ENCODE assay signal across 8 mouse cellular contexts in genomic region chr17:83517280-83518015, GRCm38 (mm10). TPM values are rescaled to one million over a fixed set of nuclear protein-coding genes. Genes with fewer than 3 reads are reported as not detected.
A peak's percentile ranks its signal among the peaks of the same experiment; 100 is the strongest.
DNase-seq lines count a peak whose midpoint lies in the region; ATAC-seq and TF ChIP-seq lines count a peak whose summit lies in the region.

Gene Cox7a2l, minus strand, starts transcription at chr17:83517330.

- no peak within 1 kb of the TSS for H3K4me3 ChIP-seq in spleen, adult 2 months (ENCODE audit: extremely low read depth, insufficient read depth, insufficient read length)
- no peak within 1 kb of the TSS for H3K4me3 ChIP-seq in forebrain, embryonic 11.5 days (ENCODE audit: low read depth, low read length)
- no peak within 1 kb of the TSS for H3K4me3 ChIP-seq in midbrain, postnatal 0 days (ENCODE audit: low read depth, low read length)

- H3K36me3 ChIP-seq in spleen, adult 2 months (ENCODE audit: control insufficient read depth, insufficient read depth, low read length) = no peaks in the 10 kb centered on the region
- no peaks in the 10 kb centered on the region for H3K36me3 ChIP-seq in forebrain, embryonic 11.5 days (ENCODE audit: control insufficient read depth, insufficient read depth, low read length)
- H3K36me3 ChIP-seq in midbrain, postnatal 0 days (ENCODE audit: insufficient read depth, low read length) = no peaks in the 10 kb centered on the region

- whole genome bisulfite sequencing in spleen, adult 2 months = 94% methylated on average over 8 of the region's 8 CpGs
- 88% methylated on average over 8 of the region's 8 CpGs for WGBS in forebrain, embryonic 11.5 days
- 93% methylated on average over 8 of the region's 8 CpGs for WGBS in midbrain, postnatal 0 days

- H3K4me1 ChIP-seq in spleen, adult 2 months (ENCODE audit: control insufficient read depth, insufficient read depth, insufficient read length) = peaks cover 13% of the 10 kb centered on the region
- H3K4me1 ChIP-seq in forebrain, embryonic 11.5 days (replicated peaks; ENCODE audit: control insufficient read depth, insufficient read depth, low read length) = peaks cover 10% of the 10 kb centered on the region
- peaks cover 9% of the 10 kb centered on the region; the same call in 1 of the 2 replicates for H3K4me1 ChIP-seq in midbrain, postnatal 0 days (ENCODE audit: insufficient read depth, low read length)

- intact Hi-C loops in heart, postnatal 14 days (cut with DNase I) = no loop called here

- H3K27ac ChIP-seq in spleen, adult 2 months (ENCODE audit: insufficient read depth, low read length) = no peak within 1 kb of the TSS
- no peak within 1 kb of the TSS for H3K27ac ChIP-seq in forebrain, embryonic 11.5 days (ENCODE audit: low read depth, low read length)
- no peak within 1 kb of the TSS for H3K27ac ChIP-seq in midbrain, postnatal 0 days (ENCODE audit: low read depth, low read length)

- ATAC-seq in forebrain, embryonic 11.5 days (replicated peaks; ENCODE audit: low FRiP score) = no peak
- no peak for ATAC-seq in midbrain, postnatal 0 days (ENCODE audit: low FRiP score)

- H3K27me3 ChIP-seq in spleen, adult 2 months (ENCODE audit: control insufficient read depth, insufficient read depth, low read length) = no peaks in the 10 kb centered on the region
- no peaks in the 10 kb centered on the region for H3K27me3 ChIP-seq in forebrain, embryonic 11.5 days (ENCODE audit: control insufficient read depth, insufficient read depth, low read length)
- no peaks in the 10 kb centered on the region for H3K27me3 ChIP-seq in midbrain, postnatal 0 days (ENCODE audit: insufficient read depth, low read length)

- no peak for TF ChIP-seq POLR2A in spleen, adult 2 months (IDR thresholded peaks at IDR 0.05; ENCODE audit: low read depth, low read length)

- H3K4me2 ChIP-seq in forebrain, embryonic 11.5 days (ENCODE audit: low read depth, low read length, severe bottlenecking) = no peak within 1 kb of the TSS
- no peak within 1 kb of the TSS for H3K4me2 ChIP-seq in midbrain, postnatal 0 days (ENCODE audit: low read depth, low read length, poor library complexity, severe bottlenecking)

- no peak for TF ChIP-seq CTCF in spleen, adult 2 months (IDR thresholded peaks at IDR 0.05; ENCODE audit: extremely low read depth, insufficient read depth, insufficient read length, insufficient replicate concordance)
- no peak for TF ChIP-seq CTCF in midbrain, postnatal 0 days (IDR thresholded peaks at IDR 0.05)

- H3K9ac ChIP-seq in forebrain, embryonic 11.5 days (ENCODE audit: low read length) = no peak within 1 kb of the TSS
- no peak within 1 kb of the TSS for H3K9ac ChIP-seq in midbrain, postnatal 0 days (replicated peaks; ENCODE audit: low read length, poor library complexity, severe bottlenecking)

- no peak for DNase-seq in spleen, adult 2 months (ENCODE audit: low read depth in 1 of 2, low spot score in 2 of 2)
- no peak for DNase-seq in spleen, postnatal 4 days (ENCODE audit: low spot score in 2 of 2)
- no peak for DNase-seq in forebrain, embryonic 11.5 days (ENCODE audit: low spot score)
- DNase-seq in heart, postnatal 14 days = no peak
- peak; percentile 60 to 67 for DNase-seq in left cerebral cortex, adult 9 months (ENCODE audit: low spot score in 2 of 2)
- DNase-seq in midbrain, postnatal 0 days (ENCODE audit: low spot score) = no peak
- no peak for DNase-seq in B cell, adult 2 months
- DNase-seq in thymus, adult 18-20 months = no peak

- H3K9me3 ChIP-seq in forebrain, embryonic 11.5 days (ENCODE audit: control insufficient read depth, low read length) = no peaks in the 10 kb centered on the region
- no peaks in the 10 kb centered on the region for H3K9me3 ChIP-seq in midbrain, postnatal 0 days (ENCODE audit: low read length)

RNA-seq across cellular contexts. Expression of gene Cox7a2l, which starts in this region (rescaled TPM):
- 78.0 and 82.0 TPM in 2 replicates for polyA plus RNA-seq in spleen, adult 2 months (2012; rRNA removed)
- polyA plus RNA-seq in forebrain, embryonic 11.5 days (2014; fragmentation: Nextera tagmentation; extraction: Ambion mirVana) = 141 and 155 TPM in 2 replicates
- 100 to 1,000 TPM; 297 to 319 TPM for total RNA-seq in heart, postnatal 14 days (2021)
- total RNA-seq in midbrain, postnatal 0 days (2014; rRNA removed) = 354 and 498 TPM in 2 replicates
- 228 and 230 TPM in 2 replicates for polyA plus RNA-seq in midbrain, postnatal 0 days (2015; fragmentation: Nextera tagmentation; extraction: Ambion mirVana)

Comparison
In these comparisons a context has a peak if more than half of its experiments do, and no peak if none do; other contexts are left out.
1. DNase-seq: peak in left cerebral cortex, adult 9 months (2 of 2); none in spleen, adult 2 months (0 of 2), spleen, postnatal 4 days (0 of 2), forebrain, embryonic 11.5 days (single experiment), heart, postnatal 14 days (0 of 2), midbrain, postnatal 0 days (single experiment), B cell, adult 2 months (0 of 2) and thymus, adult 18-20 months (0 of 2).